Mouse (Mus musculus) erythroblast, embryonic 14.5 days (primary cell): ENCODE measurements around the gene Otulin.

ENCODE experiments used
- GATA1 ChIP-seq: IDR thresholded peaks from 2 replicates; pipeline ENCODE4 v1.6.1; 2012; ENCODE audit warnings: low read length, inconsistent platforms, mixed read lengths
- TAL1 ChIP-seq: IDR thresholded peaks from 3 replicates; pipeline ENCODE4 v1.6.1; 2012; ENCODE audit warnings: low read length, inconsistent platforms, mixed read lengths

- TF ChIP-seq TAL1 = no peak
- no peak for TF ChIP-seq GATA1
Measured at GRCm38 (mm10) chr15:27575932-27576331, 54.6 kb downstream of the Otulin start.
